Mouse (Mus musculus): Measurements from ENCODE around the gene Pelo.

Gene Pelo

GRCm38 (mm10) chr13:115096965-115097364, 7.0 kb upstream of the Pelo start:
- DNase-seq (ENCODE audit: extremely low spot score), result no peak

- DNase-seq (ENCODE audit: extremely low spot score), result no peak
Measured at GRCm38 (mm10) chr13:115096216-115096615, 6.2 kb upstream of the Pelo start.

GRCm38 (mm10) chr13:115095392-115095791, 5.4 kb upstream of the Pelo start:
- DNase-seq (ENCODE audit: extremely low spot score), result no peak

- peak; percentile 14 for DNase-seq (ENCODE audit: extremely low spot score)
Measured at GRCm38 (mm10) chr13:115091511-115091910, 1.5 kb upstream of the Pelo start.

- no peak for DNase-seq (ENCODE audit: extremely low spot score)
Measured at GRCm38 (mm10) chr13:115090977-115091445, 1.0 kb upstream of the Pelo start.

GRCm38 (mm10) chr13:115089395-115090025, 476 bp downstream of the Pelo start:
- peak; percentile 48 for DNase-seq (ENCODE audit: extremely low spot score)

GRCm38 (mm10) chr13:115089020-115089394, 979 bp downstream of the Pelo start:
- no peak for DNase-seq (ENCODE audit: extremely low spot score)

- DNase-seq (ENCODE audit: extremely low spot score), result no peak
Measured at GRCm38 (mm10) chr13:115085974-115086373, 4.0 kb downstream of the Pelo start.

- no peak for DNase-seq (ENCODE audit: extremely low spot score)
Measured at GRCm38 (mm10) chr13:115082339-115082738, 7.6 kb downstream of the Pelo start.

GRCm38 (mm10) chr13:115079996-115080585, 9.9 kb downstream of the Pelo start:
- DNase-seq (ENCODE audit: extremely low spot score), result no peak

- no peak for DNase-seq (ENCODE audit: extremely low spot score)
Measured at GRCm38 (mm10) chr13:115078997-115079685, 10.8 kb downstream of the Pelo start.

GRCm38 (mm10) chr13:115077346-115078134, 12.4 kb downstream of the Pelo start:
- DNase-seq (ENCODE audit: extremely low spot score), result no peak

GRCm38 (mm10) chr13:115072386-115072785, 17.6 kb downstream of the Pelo start:
- DNase-seq (ENCODE audit: extremely low spot score), result no peak

GRCm38 (mm10) chr13:115071431-115071830, 18.6 kb downstream of the Pelo start:
- DNase-seq (ENCODE audit: extremely low spot score), result no peak

- no peak for DNase-seq (ENCODE audit: extremely low spot score)
Measured at GRCm38 (mm10) chr13:115067968-115068330, 22.0 kb downstream of the Pelo start.

GRCm38 (mm10) chr13:115067324-115067967, 22.5 kb downstream of the Pelo start:
- DNase-seq (ENCODE audit: extremely low spot score), result no peak

GRCm38 (mm10) chr13:115057555-115057954, 32.4 kb downstream of the Pelo start:
- DNase-seq (ENCODE audit: extremely low spot score), result no peak

GRCm38 (mm10) chr13:115054783-115055182, 35.2 kb downstream of the Pelo start:
- peak; percentile 23 for DNase-seq (ENCODE audit: extremely low spot score)

GRCm38 (mm10) chr13:115052568-115052967, 37.4 kb downstream of the Pelo start:
- DNase-seq (ENCODE audit: extremely low spot score), result no peak

- DNase-seq (ENCODE audit: extremely low spot score), result no peak
Measured at GRCm38 (mm10) chr13:115050660-115051559, 39.1 kb downstream of the Pelo start.

GRCm38 (mm10) chr13:115042652-115043051, 47.3 kb downstream of the Pelo start:
- DNase-seq (ENCODE audit: extremely low spot score), result no peak

Data from embryo, embryonic 9.5 days (tissue).